Mouse (Mus musculus): Measurements from ENCODE around the gene Gucd1. TPM values are rescaled to one million over a fixed set of nuclear protein-coding genes. Genes with fewer than 3 reads are reported as not detected.
"Not testable (repeated sequence)": the region's sequence is repeated elsewhere in the genome, so short reads cannot be mapped to it uniquely, and the experiment has no call there.

The Gucd1 gene
- polyA plus RNA-seq, 1 experiment from 2014 or later: 30.0 TPM

- Histone ChIP-seq H3K27ac (ENCODE audit: low read depth, low read length) (no peak overlapping the region), H3K4me1 (replicated peaks; ENCODE audit: control insufficient read depth, insufficient read depth, low read length) (no peaks in the 10 kb centered on the region), H3K27me3 (ENCODE audit: control insufficient read depth, insufficient read depth, low read length) (no peaks in the 10 kb centered on the region), H3K9me3 (ENCODE audit: control insufficient read depth, low read length) (no peaks in the 10 kb centered on the region), H3K9ac (ENCODE audit: low read length) (no peak overlapping the region), H3K4me3 (ENCODE audit: low read depth, low read length) (no peak overlapping the region), H3K36me3 (ENCODE audit: control insufficient read depth, insufficient read depth, low read length) (no peaks in the 10 kb centered on the region), H3K4me2 (ENCODE audit: low read depth, low read length, severe bottlenecking) (no peak overlapping the region)
- 80% methylated on average over 5 of the region's 5 CpGs for WGBS
- DNase-seq (ENCODE audit: low spot score) (no peak), ATAC-seq (replicated peaks; ENCODE audit: low FRiP score) (no peak)
These were observed 35.5 kb downstream of the Gucd1 start for GRCm38 (mm10) chr10:75482271-75482670.

GRCm38 (mm10) chr10:75481703-75482102 lies 36.1 kb downstream of the Gucd1 start:
- no peak overlapping the region for H3K4me3 ChIP-seq (ENCODE audit: low read depth, low read length)
- 79% methylated on average over 4 of the region's 4 CpGs for WGBS
- ATAC-seq (replicated peaks; ENCODE audit: low FRiP score): no peak

GRCm38 (mm10) chr10:75479955-75480354 lies 37.8 kb downstream of the Gucd1 start:
- Histone ChIP-seq H3K27me3 (ENCODE audit: control insufficient read depth, insufficient read depth, low read length) (no peaks in the 10 kb centered on the region), H3K27ac (ENCODE audit: low read depth, low read length) (no peak overlapping the region), H3K4me1 (replicated peaks; ENCODE audit: control insufficient read depth, insufficient read depth, low read length) (0 out of 2 replicates have a peak, but pooled peaks cover under 1% of the 10 kb centered on the region), H3K4me3 (ENCODE audit: low read depth, low read length) (no peak overlapping the region), H3K9ac (ENCODE audit: low read length) (no peak overlapping the region), H3K36me3 (ENCODE audit: control insufficient read depth, insufficient read depth, low read length) (no peaks in the 10 kb centered on the region), H3K4me2 (ENCODE audit: low read depth, low read length, severe bottlenecking) (no peak overlapping the region), H3K9me3 (ENCODE audit: control insufficient read depth, low read length) (no peaks in the 10 kb centered on the region)
- 84% methylated on average over 2 of the region's 2 CpGs for WGBS
- DNase-seq (ENCODE audit: low spot score) (no peak), ATAC-seq (replicated peaks; ENCODE audit: low FRiP score) (no peak)

More at GRCm38 (mm10) chr10:75481703-75482102, 36.1 kb downstream of the Gucd1 start:
- Histone ChIP-seq H3K36me3 (ENCODE audit: control insufficient read depth, insufficient read depth, low read length) (no peaks in the 10 kb centered on the region), H3K9me3 (ENCODE audit: control insufficient read depth, low read length) (no peaks in the 10 kb centered on the region), H3K9ac (ENCODE audit: low read length) (no peak overlapping the region), H3K27me3 (ENCODE audit: control insufficient read depth, insufficient read depth, low read length) (no peaks in the 10 kb centered on the region), H3K4me2 (ENCODE audit: low read depth, low read length, severe bottlenecking) (no peak overlapping the region), H3K27ac (ENCODE audit: low read depth, low read length) (no peak overlapping the region), H3K4me1 (replicated peaks; ENCODE audit: control insufficient read depth, insufficient read depth, low read length) (no peaks in the 10 kb centered on the region)
- no peak for DNase-seq (ENCODE audit: low spot score)

- H3K9ac ChIP-seq (ENCODE audit: low read length): no peak overlapping the region
- no peaks in the 10 kb centered on the region for H3K9me3 ChIP-seq (ENCODE audit: control insufficient read depth, low read length)
- no peak overlapping the region for H3K27ac ChIP-seq (ENCODE audit: low read depth, low read length)
- H3K4me1 ChIP-seq (replicated peaks; ENCODE audit: control insufficient read depth, insufficient read depth, low read length): 0 out of 2 replicates have a peak, but pooled peaks cover 2% of the 10 kb centered on the region
- ATAC-seq (replicated peaks; ENCODE audit: low FRiP score) (no peak), DNase-seq (ENCODE audit: low spot score) (no peak)
- H3K4me3 ChIP-seq (ENCODE audit: low read depth, low read length): no peak overlapping the region
- no peaks in the 10 kb centered on the region for H3K36me3 ChIP-seq (ENCODE audit: control insufficient read depth, insufficient read depth, low read length)
- H3K4me2 ChIP-seq (ENCODE audit: low read depth, low read length, severe bottlenecking): no peak overlapping the region
- 94% methylated on average over 9 of the region's 9 CpGs for WGBS
- H3K27me3 ChIP-seq (ENCODE audit: control insufficient read depth, insufficient read depth, low read length): no peaks in the 10 kb centered on the region
These were observed 40.7 kb downstream of the Gucd1 start for GRCm38 (mm10) chr10:75477034-75477433.

GRCm38 (mm10) chr10:75475139-75475850 lies 42.5 kb downstream of the Gucd1 start:
- DNase-seq (ENCODE audit: low spot score); H3K9ac ChIP-seq (ENCODE audit: low read length); H3K4me1 ChIP-seq (replicated peaks; ENCODE audit: control insufficient read depth, insufficient read depth, low read length); H3K4me2 ChIP-seq (ENCODE audit: low read depth, low read length, severe bottlenecking); ATAC-seq (replicated peaks; ENCODE audit: low FRiP score); H3K27ac ChIP-seq (ENCODE audit: low read depth, low read length); H3K4me3 ChIP-seq (ENCODE audit: low read depth, low read length); H3K9me3 ChIP-seq (ENCODE audit: control insufficient read depth, low read length); H3K36me3 ChIP-seq (ENCODE audit: control insufficient read depth, insufficient read depth, low read length); H3K27me3 ChIP-seq (ENCODE audit: control insufficient read depth, insufficient read depth, low read length): not testable (repeated sequence)
- 32% methylated on average over 4 of the region's 6 CpGs for WGBS

GRCm38 (mm10) chr10:75474571-75474970 lies 43.2 kb downstream of the Gucd1 start:
- no peak for ATAC-seq (replicated peaks; ENCODE audit: low FRiP score)

GRCm38 (mm10) chr10:75473411-75473810 lies 44.4 kb downstream of the Gucd1 start:
- Histone ChIP-seq H3K27ac (ENCODE audit: low read depth, low read length) (no peak overlapping the region), H3K9me3 (ENCODE audit: control insufficient read depth, low read length) (no peaks in the 10 kb centered on the region), H3K4me2 (ENCODE audit: low read depth, low read length, severe bottlenecking) (no peak overlapping the region), H3K4me1 (replicated peaks; ENCODE audit: control insufficient read depth, insufficient read depth, low read length) (0 out of 2 replicates have a peak, but pooled peaks cover 2% of the 10 kb centered on the region), H3K27me3 (ENCODE audit: control insufficient read depth, insufficient read depth, low read length) (no peaks in the 10 kb centered on the region), H3K9ac (ENCODE audit: low read length) (no peak overlapping the region), H3K4me3 (ENCODE audit: low read depth, low read length) (no peak overlapping the region), H3K36me3 (ENCODE audit: control insufficient read depth, insufficient read depth, low read length) (no peaks in the 10 kb centered on the region)
- no peak for ATAC-seq (replicated peaks; ENCODE audit: low FRiP score)
- no peak for DNase-seq (ENCODE audit: low spot score)
- WGBS: 78% methylated on average over 8 of the region's 8 CpGs

More at GRCm38 (mm10) chr10:75474571-75474970, 43.2 kb downstream of the Gucd1 start:
- Histone ChIP-seq H3K36me3 (ENCODE audit: control insufficient read depth, insufficient read depth, low read length) (no peaks in the 10 kb centered on the region), H3K9me3 (ENCODE audit: control insufficient read depth, low read length) (no peaks in the 10 kb centered on the region), H3K27ac (ENCODE audit: low read depth, low read length) (no peak overlapping the region), H3K4me1 (replicated peaks; ENCODE audit: control insufficient read depth, insufficient read depth, low read length) (0 out of 2 replicates have a peak, but pooled peaks cover 2% of the 10 kb centered on the region), H3K9ac (ENCODE audit: low read length) (no peak overlapping the region), H3K4me3 (ENCODE audit: low read depth, low read length) (no peak overlapping the region), H3K27me3 (ENCODE audit: control insufficient read depth, insufficient read depth, low read length) (no peaks in the 10 kb centered on the region), H3K4me2 (ENCODE audit: low read depth, low read length, severe bottlenecking) (no peak overlapping the region)
- no peak for DNase-seq (ENCODE audit: low spot score)
- WGBS: 61% methylated on average over 5 of the region's 5 CpGs

- Histone ChIP-seq H3K4me3 (ENCODE audit: low read depth, low read length) (no peak overlapping the region), H3K9me3 (ENCODE audit: control insufficient read depth, low read length) (no peaks in the 10 kb centered on the region), H3K27ac (ENCODE audit: low read depth, low read length) (no peak overlapping the region), H3K4me1 (replicated peaks; ENCODE audit: control insufficient read depth, insufficient read depth, low read length) (no peaks in the 10 kb centered on the region), H3K27me3 (ENCODE audit: control insufficient read depth, insufficient read depth, low read length) (no peaks in the 10 kb centered on the region), H3K9ac (ENCODE audit: low read length) (no peak overlapping the region), H3K4me2 (ENCODE audit: low read depth, low read length, severe bottlenecking) (no peak overlapping the region), H3K36me3 (ENCODE audit: control insufficient read depth, insufficient read depth, low read length) (no peaks in the 10 kb centered on the region)
- 70% methylated on average over 6 of the region's 6 CpGs for WGBS
- no peak for DNase-seq (ENCODE audit: low spot score)
- ATAC-seq (replicated peaks; ENCODE audit: low FRiP score): no peak
These were observed 51.8 kb downstream of the Gucd1 start for GRCm38 (mm10) chr10:75465781-75466550.

Data from forebrain, embryonic 11.5 days (tissue).